Mouse (Mus musculus): ENCODE measurements around the gene Vps52.
"Not testable (repeated sequence)": the region's sequence is repeated elsewhere in the genome, so short reads cannot be mapped to it uniquely, and the experiment has no call there.

The Vps52 gene

DNA sequence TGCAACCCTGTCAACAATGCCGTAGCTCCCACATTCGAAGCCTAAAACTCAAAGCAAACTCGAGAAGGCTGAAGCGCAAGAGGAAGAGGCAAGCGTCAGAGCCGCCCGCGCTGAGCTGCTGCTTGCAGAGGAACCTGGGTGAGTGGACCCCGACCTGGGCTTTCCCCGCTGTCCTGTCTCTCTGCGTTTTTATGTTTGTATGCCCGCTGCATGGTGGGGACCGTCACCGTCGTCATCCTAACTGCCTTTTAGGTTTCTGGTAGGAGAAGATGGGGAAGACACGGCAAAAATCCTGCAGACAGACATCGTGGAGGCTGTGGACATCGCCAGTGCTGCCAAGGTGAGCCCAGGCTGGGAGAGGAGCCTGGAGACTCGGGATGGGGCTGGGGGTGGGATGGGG is 14.2 kb upstream of the Vps52 start:
- DNase-seq (ENCODE audit: low read depth in 2 of 2, low spot score in 2 of 2): no peak

DNA sequence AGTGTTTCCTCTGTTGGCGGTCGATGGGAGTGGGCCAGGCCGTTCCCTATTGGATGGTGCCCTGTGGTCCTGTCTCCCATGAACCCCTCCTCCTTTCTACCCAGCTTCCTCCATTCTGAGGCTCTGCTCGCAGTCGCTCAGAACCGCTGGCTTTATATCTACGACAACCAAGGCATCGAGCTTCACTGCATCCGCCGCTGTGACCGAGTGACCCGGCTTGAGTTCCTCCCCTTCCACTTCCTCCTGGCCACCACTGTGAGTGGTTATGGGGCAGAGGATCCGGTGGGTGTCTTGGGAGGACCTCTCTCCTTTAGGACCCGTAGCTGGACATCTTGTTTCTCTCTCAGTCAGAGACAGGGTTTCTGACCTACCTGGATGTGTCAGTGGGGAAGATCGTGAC is 12.2 kb upstream of the Vps52 start:
- DNase-seq (ENCODE audit: low read depth in 2 of 2, low spot score in 2 of 2): no peak

DNA sequence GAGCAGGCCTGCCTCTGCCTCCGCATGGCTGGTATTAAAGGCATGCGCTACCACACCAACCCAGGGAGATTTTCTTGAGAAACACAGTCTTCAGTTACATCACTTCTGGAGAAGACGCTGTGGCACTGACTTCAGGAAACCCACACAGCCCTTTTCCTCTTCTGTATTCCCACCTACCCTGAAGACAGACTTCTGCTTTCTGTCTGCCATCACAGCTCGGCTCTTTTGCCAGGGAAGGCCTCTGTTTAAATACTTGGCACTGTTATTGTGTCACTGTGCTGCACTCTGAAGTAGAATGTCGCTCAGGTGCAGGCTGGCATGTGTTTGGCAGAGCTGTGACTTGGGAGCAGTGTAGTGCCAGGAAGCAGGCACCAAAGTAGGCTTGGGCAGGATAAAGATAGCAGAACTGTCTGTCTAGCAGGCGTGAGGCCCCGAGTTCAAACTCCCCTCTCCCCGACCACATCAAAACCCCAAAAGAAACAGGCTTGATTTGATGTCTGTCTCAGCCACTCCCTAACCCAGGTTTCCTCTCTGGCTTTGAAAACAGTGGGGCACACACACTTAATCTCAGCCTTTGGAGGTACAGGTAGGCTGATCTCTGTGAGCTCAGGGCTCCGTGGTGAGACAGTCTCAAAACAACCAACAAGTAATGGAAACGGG is 8.1 kb upstream of the Vps52 start:
- peak in 1 of 2 experiments; percentile 61 for DNase-seq (ENCODE audit: low read depth in 2 of 2, low spot score in 2 of 2)

DNA sequence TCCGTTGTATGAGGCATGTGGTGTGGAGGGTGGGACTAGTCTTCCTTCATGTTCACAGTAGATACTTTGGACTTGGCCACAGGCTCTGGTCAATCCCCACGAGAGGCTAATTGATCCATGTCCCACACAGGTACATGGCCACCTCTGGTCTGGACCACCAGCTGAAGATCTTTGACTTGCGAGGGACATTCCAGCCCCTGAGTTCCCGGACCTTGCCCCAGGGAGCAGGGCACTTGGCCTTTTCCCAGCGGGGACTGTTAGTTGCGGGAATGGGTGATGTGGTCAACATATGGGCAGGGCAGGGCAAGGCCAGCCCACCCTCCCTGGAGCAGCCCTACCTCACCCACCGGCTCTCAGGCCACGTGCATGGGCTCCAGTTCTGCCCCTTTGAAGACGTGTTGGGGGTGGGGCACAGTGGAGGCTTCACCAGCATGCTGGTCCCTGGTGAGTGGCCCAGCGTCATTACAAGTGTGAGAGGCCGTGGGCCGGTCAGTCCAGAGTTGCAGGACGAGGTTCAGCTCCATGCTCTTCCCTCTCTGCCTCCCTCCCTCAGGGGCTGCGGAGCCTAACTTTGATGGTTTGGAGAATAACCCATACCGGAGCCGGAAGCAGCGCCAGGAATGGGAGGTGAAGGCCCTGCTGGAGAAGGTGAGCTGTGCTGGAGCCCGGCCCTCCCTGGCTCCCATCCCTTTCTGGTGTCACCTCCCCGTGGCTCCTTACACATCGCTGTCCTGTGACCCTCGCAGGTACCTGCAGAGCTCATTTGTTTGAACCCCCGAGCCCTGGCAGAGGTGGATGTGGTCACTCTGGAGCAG is 7.3 kb upstream of the Vps52 start:
- DNase-seq (ENCODE audit: low read depth in 2 of 2, low spot score in 2 of 2): no peak

DNA sequence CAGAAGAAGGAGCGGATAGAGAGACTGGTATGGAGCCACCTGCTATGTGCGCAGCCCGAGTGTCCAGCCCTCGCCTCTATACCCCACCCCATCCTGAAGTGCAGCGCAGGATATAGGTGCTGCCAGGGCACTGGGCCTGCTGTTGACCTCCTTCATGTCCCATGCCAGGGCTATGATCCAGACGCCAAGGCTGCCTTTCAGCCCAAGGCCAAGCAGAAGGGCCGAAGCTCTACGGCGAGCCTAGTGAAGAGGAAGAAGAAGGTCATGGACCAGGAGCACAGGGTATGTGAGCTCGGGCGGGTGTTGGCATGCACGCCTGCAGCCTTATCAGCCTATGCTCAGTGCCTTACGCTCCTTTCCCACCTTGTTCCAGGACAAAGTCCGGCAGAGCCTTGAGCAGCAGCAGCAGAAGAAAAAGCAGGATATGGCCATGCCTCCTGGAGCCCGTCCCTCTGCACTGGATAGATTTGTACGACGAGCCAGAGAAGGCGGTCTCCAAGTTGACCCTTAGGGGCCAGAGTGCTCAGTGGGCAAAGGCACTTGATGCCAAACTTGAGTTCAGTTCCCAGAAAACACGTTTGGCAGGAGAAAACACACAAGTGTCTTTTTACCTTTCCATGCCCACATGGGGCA is 6.6 kb upstream of the Vps52 start:
- DNase-seq (ENCODE audit: low read depth in 2 of 2, low spot score in 2 of 2): no peak

DNA sequence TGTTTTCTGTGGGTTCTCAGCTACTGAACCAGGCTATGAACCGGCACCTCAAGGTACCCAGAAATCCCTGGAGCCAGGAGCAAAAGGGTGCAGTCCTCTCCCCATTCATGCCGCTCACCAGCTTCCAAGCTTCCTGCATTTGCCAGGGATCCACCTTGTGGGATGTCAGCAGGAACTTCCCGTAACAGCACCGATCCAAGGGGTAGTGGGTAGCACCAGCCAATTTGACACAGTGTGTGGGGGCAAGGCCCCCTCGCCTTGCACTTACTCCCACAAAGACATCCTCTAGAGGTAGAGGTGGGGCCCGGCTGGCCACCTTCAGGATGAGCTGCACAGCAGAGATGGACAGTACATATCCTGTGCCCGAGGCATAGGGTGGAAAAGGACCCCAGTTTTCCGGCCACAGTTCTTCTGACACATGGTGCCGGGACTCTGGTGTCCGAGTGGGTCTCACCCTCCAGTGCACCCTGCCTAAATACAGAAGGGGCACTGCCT is 5.4 kb upstream of the Vps52 start:
- no peak for DNase-seq (ENCODE audit: low read depth in 2 of 2, low spot score in 2 of 2)

DNA sequence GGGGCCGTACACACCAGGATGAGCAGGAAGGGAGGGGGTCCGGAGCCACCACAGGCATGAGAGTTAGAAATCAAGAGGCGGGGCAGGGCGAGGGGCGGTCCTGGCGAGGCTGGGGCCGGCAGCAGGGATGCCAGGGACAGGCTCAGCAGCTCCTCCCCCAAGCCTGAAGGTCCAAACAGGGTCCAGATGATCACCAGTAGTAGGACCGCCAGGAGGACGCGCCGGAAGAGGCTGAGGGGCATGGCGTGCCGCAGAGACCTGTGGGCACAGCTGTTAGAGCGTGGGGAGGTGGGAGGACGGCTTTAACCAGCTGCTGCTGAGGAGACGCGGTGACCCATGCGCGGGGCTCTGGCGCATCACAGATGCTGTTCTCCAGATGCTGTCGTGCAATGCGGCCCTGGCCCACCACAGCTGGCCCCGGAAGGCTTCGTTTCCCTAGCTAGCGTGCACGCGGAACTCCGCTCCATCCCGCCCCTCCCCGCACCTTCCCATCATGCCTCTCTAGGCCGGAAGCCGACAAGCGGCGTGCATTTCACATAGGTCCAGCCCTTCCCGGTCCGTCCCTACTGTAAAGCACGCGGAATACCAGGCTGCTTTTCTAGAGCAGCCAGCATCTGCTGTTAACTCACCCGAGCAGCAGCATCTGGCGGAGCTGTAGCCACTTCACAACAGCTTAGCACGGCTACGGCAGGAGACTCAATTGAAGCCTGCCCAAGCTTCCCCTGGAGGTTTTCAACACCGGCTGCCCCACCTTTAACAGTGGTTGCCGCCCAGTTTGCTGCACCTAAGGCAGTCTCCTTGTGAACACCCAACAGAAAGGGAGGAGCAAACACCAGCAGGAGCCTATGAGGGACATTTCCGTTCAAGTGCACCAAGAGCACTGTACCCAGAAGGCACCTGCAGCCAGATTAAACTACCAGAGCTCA is 4.3 kb upstream of the Vps52 start, which contains the start of gene B3galt4:
Gene B3galt4, minus strand, starts transcription at position 468 of the 926 bp plus-strand sequence.
- peak; percentile 70 to 74 for DNase-seq (ENCODE audit: low read depth in 2 of 2, low spot score in 2 of 2)

DNA sequence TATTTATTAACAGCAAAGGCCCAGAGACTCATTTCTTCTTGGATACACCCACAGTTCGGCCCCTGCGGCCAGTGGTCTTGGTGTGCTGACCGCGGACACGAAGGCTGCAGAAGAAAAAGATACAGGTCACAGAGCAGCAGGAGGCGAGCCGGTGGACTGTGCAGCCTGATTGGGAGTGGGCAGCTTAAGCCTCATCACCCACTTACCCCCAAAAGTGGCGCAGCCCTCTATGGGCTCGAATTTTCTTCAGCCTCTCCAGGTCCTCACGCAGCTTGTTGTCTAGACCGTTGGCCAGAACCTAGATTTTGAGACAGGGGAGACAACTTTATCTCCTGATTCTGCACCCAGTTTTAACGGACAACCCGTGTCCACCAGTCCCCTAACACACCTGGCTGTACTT is 3.6 kb upstream of the Vps52 start:
- not testable (repeated sequence) for DNase-seq (ENCODE audit: low read depth in 2 of 2, low spot score in 2 of 2)

DNA sequence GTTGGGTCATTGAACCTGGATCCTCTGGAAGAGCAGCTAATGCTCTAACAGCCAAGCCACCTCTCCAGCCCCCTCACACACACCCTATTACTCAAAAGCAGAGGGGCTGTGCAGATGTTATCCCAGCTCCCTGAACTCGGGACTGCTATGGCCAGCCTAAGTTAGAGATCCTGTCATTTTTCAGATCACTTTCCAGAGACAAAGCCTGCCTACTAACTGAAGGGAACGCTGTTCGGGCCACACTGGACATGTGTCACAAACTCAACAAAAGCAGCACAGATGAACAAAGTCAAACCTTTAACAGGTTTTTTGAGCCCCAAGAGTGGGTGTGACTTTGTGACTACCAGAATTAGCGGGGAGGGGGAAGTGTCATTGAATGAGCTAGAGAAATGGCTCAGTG is 2.7 kb upstream of the Vps52 start:
- no peak for DNase-seq (ENCODE audit: low read depth in 2 of 2, low spot score in 2 of 2)

DNA sequence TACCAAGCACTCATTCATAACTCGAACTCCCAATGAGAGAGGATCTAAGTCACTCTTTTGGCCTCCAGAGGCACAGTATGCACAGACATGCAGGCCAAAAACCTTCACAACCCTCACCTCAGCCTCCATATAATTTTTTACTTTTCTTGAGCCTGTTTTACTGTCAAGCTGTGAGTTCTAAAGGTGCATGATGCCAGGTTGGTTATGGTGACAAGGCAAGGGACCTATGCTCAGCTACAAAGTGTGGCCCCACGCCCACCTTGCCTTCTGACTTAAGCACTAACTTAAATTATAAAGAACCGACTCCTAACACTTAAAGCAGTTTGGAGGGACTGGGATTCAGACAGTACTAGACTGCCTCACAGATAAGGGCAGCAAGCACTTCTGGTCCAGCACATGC is 2.3 kb upstream of the Vps52 start:
- no peak for DNase-seq (ENCODE audit: low read depth in 2 of 2, low spot score in 2 of 2)

DNA sequence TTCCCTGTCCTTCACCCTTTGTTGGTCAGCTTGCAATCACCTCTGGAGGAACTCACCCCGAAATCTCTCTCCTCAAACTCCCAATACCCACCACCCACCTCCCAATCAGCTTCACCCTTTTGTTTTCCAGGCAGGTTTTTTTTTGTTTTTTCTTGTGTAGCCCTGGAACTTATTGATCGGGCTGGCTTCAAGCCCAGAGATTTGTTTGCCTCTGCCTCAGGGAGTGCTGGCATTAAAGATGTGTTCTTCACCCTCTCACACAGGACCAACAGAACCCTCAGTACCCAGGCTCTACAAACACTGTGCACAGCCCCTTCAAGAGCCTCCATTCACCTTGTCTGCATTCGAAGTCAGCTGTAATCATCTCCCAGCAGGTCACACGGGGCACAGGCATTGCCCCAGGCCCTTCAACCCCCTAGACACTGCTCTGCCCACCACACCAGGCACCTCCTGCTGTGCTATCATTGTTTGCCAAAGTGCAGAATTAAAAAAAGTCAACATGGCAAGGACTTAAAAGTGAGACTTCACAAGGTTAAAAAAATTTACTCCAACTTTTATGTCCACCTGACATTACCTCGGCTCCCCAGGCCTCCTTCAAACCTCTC is 1.5 kb upstream of the Vps52 start:
- DNase-seq (ENCODE audit: low read depth in 2 of 2, low spot score in 2 of 2): no peak

DNA sequence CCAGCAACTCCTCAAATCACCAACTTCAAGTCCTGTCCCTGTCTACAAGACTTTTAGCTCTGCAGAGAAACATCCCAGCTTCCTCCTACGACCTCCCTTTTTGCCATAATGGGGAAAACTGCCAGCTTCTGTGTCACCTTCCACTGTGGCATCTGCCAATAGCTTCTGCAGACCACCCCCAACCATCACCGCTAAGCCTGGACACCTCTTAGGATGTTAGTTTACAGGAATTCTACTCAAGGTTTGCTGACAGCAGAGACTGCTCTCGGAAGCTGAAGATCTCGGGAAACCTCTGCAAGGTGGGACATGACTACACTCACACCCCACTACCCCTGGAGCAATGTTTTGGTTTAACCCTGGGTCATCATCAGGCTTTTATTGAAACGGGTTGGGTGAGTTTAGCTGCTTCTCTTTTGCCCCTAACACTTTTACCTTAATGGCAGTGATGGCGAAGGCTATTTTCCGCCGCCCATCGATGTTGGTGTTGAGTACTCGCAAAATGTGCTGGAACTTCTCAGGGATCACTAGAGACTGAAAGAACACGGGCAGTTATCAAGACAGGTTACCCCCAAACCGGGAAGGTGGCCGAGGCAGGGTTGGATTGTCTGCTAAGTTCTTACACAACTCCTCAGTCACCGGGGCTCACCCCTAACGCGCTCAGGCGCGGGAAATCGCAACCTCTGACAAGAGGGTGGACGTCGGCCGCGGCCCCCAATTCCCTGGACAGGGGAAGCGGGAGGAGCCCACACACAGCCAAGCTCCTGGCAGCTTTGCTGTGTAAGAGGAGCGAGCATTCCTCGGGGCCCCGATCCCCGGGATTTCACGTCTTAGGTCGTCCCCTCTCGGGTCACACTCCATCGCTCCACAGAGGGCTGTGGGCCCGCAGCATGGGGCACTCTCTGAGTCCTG is 712 bp upstream of the Vps52 start:
- DNase-seq (ENCODE audit: low read depth in 2 of 2, low spot score in 2 of 2): no peak

DNA sequence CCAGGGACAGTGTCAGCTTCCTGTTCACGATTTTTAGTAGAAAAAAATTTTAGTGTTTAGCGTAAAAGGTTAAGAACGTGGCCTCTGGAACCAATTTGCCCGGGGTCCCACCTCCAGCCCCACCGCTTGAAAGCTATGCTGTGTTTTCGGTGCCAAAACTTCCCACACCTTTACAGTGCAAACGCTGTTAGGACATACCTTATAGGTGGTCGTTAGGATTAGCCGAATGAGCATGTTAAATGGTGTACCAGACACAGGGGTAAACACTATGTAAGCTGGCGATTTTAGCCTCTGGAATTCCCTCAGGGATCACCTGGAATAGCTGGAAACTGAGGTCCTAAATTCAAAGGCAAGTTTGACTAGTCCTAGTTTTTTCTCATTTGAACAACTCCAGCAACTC is 724 bp downstream of the Vps52 start:
- no peak for DNase-seq (ENCODE audit: low read depth in 2 of 2, low spot score in 2 of 2)

DNA sequence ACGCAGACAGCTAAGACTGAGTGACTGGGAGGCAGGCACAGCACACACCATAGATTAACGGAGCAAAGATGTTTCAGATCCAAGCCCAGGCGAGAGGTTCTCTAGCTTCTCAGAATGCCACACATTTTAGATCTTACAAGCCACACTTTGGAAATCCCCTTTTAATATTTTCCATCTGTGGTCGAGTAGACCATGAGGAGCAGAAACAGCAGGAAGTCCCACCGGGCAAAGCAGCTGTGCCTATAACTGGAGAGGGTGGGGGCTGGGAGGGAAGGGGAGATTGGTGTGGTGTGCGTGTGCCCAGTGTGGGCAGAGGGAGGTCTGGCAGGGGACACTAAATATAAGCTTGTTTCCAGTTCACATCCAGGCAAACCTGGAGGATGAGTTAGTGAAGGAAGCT is 1.9 kb downstream of the Vps52 start:
- DNase-seq (ENCODE audit: low read depth in 2 of 2, low spot score in 2 of 2): no peak

DNA sequence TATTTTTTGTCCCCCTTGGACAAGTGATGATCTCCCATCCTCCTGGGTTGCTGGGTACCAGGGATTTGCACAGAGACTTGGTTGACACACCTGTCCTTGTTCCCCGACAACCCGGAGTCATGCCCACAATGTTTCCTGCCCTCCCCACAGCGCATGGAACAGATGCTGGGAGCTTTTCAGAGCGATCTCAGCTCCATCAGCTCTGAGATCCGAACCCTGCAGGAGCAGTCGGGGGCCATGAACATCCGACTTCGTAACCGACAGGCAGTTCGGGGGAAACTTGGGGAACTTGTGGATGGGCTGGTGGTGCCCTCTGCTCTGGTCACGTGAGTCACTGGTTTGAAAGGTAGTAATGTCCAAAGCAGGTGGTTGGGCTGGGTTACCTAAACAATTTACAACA is 2.8 kb downstream of the Vps52 start:
- no peak for DNase-seq (ENCODE audit: low read depth in 2 of 2, low spot score in 2 of 2)

DNA sequence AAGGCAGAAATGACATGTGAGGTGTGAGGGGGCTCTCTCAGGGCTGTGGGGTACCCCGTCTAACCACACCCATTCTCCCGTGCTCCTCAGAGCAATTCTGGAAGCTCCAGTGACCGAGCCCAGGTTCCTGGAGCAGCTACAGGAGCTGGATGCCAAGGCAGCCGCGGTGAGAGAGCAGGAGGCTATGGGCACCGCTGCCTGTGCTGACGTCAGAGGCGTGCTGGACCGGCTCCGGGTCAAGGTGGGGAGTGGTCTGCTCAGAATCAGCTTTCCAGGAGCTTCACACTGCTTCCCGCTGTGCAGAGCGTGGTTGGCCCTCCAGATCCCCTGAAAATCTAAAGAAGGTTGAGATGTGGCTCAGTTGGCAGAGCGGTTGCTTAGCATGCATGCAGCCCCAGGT is 3.5 kb downstream of the Vps52 start:
- no peak for DNase-seq (ENCODE audit: low read depth in 2 of 2, low spot score in 2 of 2)

DNA sequence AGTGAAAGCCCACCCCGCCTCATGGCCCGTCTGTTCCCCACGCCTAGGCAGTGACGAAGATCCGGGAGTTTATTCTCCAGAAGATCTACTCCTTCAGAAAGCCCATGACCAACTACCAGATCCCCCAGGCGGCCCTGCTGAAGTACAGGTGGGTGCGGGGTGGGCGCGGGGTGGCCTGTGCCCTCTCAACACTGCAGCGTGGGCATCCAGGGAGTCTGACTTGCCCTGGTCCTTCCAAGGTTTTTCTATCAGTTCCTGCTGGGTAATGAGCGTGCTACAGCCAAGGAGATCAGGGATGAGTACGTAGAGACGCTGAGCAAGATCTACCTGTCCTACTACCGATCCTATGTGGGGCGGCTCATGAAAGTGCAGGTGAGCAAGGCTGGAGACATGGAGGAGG is 4.3 kb downstream of the Vps52 start:
- DNase-seq (ENCODE audit: low read depth in 2 of 2, low spot score in 2 of 2): no peak

DNA sequence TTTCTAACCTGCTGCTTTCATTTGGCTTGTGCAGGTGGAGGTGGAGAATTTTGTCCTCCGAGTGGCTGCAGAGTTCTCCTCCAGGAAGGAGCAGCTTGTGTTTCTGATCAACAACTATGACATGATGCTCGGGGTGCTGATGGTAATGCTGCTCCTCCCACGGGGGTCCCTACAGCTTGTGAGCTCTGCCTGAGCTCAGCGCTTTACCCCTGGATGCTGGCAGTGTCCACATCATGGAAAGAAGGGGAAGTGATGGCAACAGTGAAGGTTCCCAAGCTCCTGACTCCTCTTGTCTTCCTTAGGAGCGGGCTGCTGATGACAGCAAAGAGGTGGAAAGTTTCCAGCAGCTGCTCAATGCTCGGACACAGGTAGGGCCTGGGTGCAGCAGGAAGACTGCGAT is 7.3 kb downstream of the Vps52 start:
- no peak for DNase-seq (ENCODE audit: low read depth in 2 of 2, low spot score in 2 of 2)

DNA sequence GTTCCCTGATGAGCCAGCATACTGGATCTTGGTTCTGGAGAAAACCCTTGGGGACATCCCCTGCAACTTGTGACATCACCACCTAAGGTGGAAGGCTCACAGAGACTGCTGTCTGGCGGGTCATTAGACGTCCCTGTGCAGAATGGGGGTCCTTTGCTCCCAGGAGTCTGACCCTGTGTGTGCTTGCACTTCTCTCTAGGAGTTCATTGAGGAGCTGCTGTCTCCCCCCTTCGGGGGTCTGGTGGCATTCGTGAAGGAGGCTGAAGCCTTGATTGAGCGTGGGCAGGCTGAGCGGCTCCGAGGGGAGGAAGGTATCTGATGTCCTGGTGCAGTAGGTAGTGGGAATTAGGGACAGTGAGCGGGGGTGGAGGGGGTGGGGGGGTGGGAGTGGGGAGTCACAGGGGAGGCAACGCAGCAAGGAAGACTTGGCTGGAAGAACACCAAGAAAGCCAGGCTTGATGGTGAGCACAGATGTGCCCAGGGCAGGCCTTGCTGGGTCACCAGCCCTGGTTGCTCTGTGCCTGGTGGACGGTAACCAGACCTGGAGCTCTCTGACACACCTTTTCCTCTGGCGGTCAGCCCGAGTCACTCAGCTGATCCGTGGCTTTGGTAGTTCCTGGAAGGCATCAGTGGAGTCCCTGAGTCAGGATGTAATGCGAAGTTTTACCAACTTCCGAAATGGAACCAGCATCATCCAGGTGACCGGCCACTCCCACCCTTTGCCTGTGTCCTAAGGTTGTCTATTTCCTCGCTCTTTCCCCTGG is 9.7 kb downstream of the Vps52 start:
- DNase-seq (ENCODE audit: low read depth in 2 of 2, low spot score in 2 of 2): no peak
